Mouse (Mus musculus): Measurements from ENCODE around the gene Olfr970. TPM values are rescaled to one million over a fixed set of nuclear protein-coding genes. Genes with fewer than 3 reads are reported as not detected.

Olfr970 gene
- not detected in 2 replicates for polyA plus RNA-seq (2021; fragmentation: Nextera tagmentation)
- long read RNA-seq, experiment 1, result 0 reads
- long read RNA-seq, experiment 2, result 0 reads

DNA sequence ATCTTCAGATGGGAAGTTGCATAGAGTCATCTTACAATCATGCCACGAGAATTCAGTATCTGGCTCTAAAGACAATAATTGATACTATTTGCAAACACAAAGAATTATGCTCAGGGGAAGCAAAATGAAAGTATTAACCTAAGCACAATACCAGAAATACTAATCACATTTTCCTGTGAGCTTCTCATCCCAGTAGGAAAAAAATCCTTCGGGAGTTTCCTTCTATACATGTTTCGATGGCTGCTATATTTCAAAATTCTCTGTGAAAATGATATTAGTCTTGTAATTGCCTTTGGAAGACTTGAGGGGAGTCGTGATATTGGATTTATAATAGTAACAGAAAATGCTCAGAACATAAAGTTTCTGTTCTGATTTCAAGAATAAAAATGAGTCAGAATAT lies at the start of gene Olfr970:
Olfr970 (plus strand) TSS at position 301 of the 400 bp plus-strand sequence.

GRCm38 (mm10) chr9:39783153-39783552 lies 25.5 kb upstream of the Olfr970 start, which contains the start of gene Olfr968:
Olfr968 (minus strand) TSS chr9:39783253.

DNA sequence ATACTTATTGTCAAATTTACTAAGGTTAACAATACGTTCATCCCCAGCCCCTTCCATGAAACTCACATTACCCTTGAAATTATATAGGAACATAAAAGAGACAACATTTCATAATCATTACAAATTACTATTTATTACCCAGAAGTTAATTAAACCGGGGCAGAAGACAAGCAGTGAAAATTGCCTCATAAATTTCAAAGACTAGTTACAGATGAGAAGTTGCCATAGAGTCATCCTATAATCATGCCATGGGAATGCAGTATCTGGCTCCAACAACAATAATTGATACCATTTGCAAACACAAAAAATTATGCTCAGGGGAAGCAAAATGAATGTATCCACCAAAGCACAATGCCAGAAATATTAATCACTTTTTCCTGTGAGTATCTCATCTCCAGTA lies 18.1 kb upstream of the Olfr970 start, which contains the start of gene Olfr969:
Olfr969 (plus strand) TSS at position 388 of the 400 bp plus-strand sequence.

GRCm38 (mm10) chr9:39836576-39836975 lies 27.9 kb downstream of the Olfr970 start, which contains the start of gene Olfr971:
Olfr971 (plus strand) TSS chr9:39836876.

DNA sequence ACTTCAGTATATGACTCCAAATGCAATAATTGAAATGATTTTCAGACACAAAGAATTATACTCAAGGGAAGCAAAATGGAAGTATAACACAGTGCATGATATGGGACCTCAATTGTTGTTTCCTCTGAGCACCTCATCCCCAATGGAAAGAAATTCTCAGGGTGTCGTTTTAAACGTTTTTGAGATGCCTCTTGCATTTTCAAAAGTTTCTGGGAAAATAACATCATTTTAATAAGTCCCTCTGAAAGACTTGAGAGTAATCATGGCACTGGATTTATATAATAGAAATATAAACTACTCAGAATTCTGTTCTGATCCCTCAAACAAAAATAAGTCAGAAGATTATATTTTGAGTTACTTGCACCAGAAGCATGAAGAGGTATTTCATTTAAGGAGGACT lies 57.5 kb downstream of the Olfr970 start, which contains the start of gene Olfr972:
Olfr972 (plus strand) TSS at position 301 of the 400 bp plus-strand sequence.

Other genes with a start within 250 kb of the Olfr970 start
- gene Olfr959, start 233.3 kb upstream of the Olfr970 start, polyA plus RNA-seq (2021; fragmentation: Nextera tagmentation), result not detected in 2 replicates
- gene AW551984, start 204.5 kb upstream of the Olfr970 start, polyA plus RNA-seq (2021; fragmentation: Nextera tagmentation), result 3.4 and 5.2 TPM in 2 replicates
- gene Olfr148, start 198.2 kb upstream of the Olfr970 start, polyA plus RNA-seq (2021; fragmentation: Nextera tagmentation), result not detected in 2 replicates
- not detected in 2 replicates for gene Olfr960, start 187.5 kb upstream of the Olfr970 start, polyA plus RNA-seq (2021; fragmentation: Nextera tagmentation)
- not detected in 2 replicates for gene Olfr961, start 163.8 kb upstream of the Olfr970 start, polyA plus RNA-seq (2021; fragmentation: Nextera tagmentation)
- gene Olfr963, start 141.7 kb upstream of the Olfr970 start, polyA plus RNA-seq (2021; fragmentation: Nextera tagmentation), result not detected in 2 replicates
- gene Olfr149, start 101.7 kb upstream of the Olfr970 start, polyA plus RNA-seq (2021; fragmentation: Nextera tagmentation), result not detected in 2 replicates
- not detected in 2 replicates for gene Olfr965, start 97.5 kb upstream of the Olfr970 start, polyA plus RNA-seq (2021; fragmentation: Nextera tagmentation)
- gene Olfr150, start 77.9 kb upstream of the Olfr970 start, polyA plus RNA-seq (2021; fragmentation: Nextera tagmentation), result not detected in 2 replicates
- not detected in 2 replicates for gene Olfr967, start 62.6 kb upstream of the Olfr970 start, polyA plus RNA-seq (2021; fragmentation: Nextera tagmentation)
- gene Olfr968, start 25.6 kb upstream of the Olfr970 start, polyA plus RNA-seq (2021; fragmentation: Nextera tagmentation), result not detected in 2 replicates
- gene Olfr969, start 17.9 kb upstream of the Olfr970 start, polyA plus RNA-seq (2021; fragmentation: Nextera tagmentation), result not detected in 2 replicates
- gene Olfr971, start 28.0 kb downstream of the Olfr970 start, polyA plus RNA-seq (2021; fragmentation: Nextera tagmentation), result not detected in 2 replicates
- gene Olfr972, start 57.6 kb downstream of the Olfr970 start, polyA plus RNA-seq (2021; fragmentation: Nextera tagmentation), result not detected in 2 replicates
- gene Olfr229, start 98.5 kb downstream of the Olfr970 start, polyA plus RNA-seq (2021; fragmentation: Nextera tagmentation), result not detected in 2 replicates
- not detected in 2 replicates for gene Olfr974, start 128.6 kb downstream of the Olfr970 start, polyA plus RNA-seq (2021; fragmentation: Nextera tagmentation)
- not detected in 2 replicates for gene Olfr975, start 143.2 kb downstream of the Olfr970 start, polyA plus RNA-seq (2021; fragmentation: Nextera tagmentation)
- not detected in 2 replicates for gene Olfr976, start 152.3 kb downstream of the Olfr970 start, polyA plus RNA-seq (2021; fragmentation: Nextera tagmentation)
- not detected in 2 replicates for gene Olfr978, start 183.3 kb downstream of the Olfr970 start, polyA plus RNA-seq (2021; fragmentation: Nextera tagmentation)
- not detected in 2 replicates for gene Olfr979, start 194.6 kb downstream of the Olfr970 start, polyA plus RNA-seq (2021; fragmentation: Nextera tagmentation)
- not detected in 2 replicates for gene Olfr980, start 200.7 kb downstream of the Olfr970 start, polyA plus RNA-seq (2021; fragmentation: Nextera tagmentation)
- not detected in 2 replicates for gene Olfr981, start 212.6 kb downstream of the Olfr970 start, polyA plus RNA-seq (2021; fragmentation: Nextera tagmentation)